Mouse (Mus musculus) heart, adult 18-20 months (tissue): ENCODE measurements at regions not wholly inside any gene's neighbourhood (a gene's known extent, or its start where the extent isn't known, plus 50 kb on each side); places are given as distances from the start of the nearest gene placed in this dataset.

Source experiments
- DNase-seq, 2 experiments: peaks; one replicate each; pipeline ENCODE4 v3.0.0; 2021 to 2022; ENCODE audit warnings: mixed read lengths in 1 of 2

DNA sequence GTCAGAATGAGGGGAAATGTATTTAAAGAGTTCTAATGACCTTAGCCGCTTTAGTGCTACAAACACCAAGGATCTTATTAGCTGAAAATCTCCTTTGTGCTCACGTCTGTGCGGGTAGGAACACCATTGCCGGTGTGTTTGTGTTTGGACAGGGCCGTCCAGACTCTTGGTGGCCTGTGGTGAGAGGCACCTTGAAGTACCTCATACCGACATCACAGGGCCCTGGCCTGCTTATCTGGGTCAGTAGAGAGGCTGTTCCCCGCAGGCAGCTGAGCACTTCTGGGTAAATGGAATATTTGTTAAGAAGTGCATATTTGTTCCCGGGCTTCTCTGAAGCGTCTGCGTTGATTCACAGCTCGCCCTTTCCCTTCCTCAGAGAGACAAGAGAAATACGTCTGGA lies 232.8 kb upstream of the Prox1 start:
- no peak for DNase-seq

- no peak for DNase-seq
Measured at GRCm38 (mm10) chr1:190398308-190398707, 227.8 kb upstream of the Prox1 start.

GRCm38 (mm10) chr1:190397811-190398210 lies 227.3 kb upstream of the Prox1 start:
- DNase-seq: no peak

DNA sequence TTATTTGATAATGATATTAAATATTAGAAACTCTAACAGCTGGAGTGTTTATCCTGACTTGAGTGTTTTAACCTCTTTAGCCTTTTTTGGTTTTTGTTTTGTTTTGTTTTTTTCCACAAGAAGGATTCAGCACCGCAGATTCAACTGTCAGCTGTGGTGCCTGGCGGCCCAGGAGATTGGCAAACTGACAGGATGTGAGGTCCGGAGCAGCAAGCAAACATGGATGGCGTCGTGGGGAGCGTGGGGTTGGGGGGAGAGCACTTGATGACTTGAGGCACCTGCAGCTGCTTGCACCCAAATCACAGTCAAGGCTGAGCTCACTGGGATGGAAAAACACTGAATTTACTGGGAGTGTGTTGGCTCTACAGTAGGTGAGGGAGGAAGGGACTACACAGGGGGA lies 222.5 kb upstream of the Prox1 start:
- no peak for DNase-seq

DNA sequence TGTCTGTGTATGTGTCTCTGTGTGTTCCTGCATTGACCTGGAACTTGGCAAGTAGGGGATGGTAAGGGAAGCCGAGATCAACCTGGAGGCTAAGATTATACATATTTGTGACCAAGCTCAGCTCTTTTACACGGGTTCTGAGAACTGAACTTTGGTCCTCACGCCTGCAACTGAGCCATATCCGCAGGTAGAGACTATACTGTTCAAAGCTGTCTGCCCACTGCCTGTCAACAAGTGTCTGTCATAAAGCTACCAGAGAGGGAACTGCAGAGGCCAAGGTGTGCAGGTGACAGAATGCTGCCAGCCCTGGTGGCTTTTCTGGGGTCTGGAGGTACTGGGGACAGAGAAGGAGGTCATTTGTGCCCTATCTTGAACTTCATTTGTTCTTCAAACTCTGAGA lies 218.3 kb upstream of the Prox1 start:
- no peak for DNase-seq

DNA sequence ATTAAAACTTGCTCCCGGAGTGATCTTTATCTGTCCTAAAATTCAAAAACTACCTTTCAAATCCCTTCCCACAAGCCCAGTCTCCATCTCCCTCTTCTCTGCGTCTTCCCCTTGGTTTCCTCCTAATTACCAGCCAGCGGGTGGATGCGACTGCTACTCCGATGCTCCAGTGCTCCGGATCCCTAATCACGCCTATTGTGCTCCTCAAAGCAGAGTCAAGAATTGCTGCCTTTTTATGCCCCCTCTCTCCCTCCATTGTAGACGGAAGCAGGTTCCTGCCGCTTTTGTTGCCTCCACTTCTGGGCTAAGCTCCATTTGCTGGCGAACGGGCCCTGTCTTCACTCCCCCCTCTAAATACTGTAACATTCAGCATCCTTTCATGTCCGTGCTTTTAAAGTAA lies 214.0 kb upstream of the Prox1 start:
- DNase-seq: no peak

DNA sequence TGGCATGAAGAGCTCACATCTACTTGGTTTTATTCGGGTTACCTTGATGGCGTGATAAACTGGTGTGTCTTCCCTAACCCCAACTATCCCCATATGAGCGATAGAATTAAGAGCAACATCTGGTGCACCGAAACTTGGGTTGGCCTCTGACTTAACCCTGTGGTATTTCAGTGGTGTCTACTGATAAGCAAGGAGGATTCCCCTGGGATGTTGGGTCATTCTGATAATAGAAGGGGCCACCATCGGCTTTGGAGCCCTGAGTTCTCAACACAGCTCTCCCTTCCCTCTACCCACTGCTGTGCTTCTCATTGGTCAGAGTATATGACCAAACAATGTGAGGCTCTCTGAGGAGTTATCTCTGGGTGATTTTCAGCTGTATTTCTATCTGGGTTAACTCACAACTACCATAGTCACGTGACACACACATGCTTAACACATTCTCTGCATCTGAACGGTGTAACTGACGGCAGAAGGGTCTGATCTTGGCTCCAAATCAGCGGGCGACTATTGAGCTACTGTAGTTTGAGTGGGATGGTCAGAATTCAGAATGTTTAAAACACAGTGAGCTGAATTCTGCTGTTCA lies 212.8 kb upstream of the Prox1 start:
- DNase-seq: no peak

- no peak for DNase-seq
Measured at GRCm38 (mm10) chr1:190380151-190380550, 209.6 kb upstream of the Prox1 start.

DNA sequence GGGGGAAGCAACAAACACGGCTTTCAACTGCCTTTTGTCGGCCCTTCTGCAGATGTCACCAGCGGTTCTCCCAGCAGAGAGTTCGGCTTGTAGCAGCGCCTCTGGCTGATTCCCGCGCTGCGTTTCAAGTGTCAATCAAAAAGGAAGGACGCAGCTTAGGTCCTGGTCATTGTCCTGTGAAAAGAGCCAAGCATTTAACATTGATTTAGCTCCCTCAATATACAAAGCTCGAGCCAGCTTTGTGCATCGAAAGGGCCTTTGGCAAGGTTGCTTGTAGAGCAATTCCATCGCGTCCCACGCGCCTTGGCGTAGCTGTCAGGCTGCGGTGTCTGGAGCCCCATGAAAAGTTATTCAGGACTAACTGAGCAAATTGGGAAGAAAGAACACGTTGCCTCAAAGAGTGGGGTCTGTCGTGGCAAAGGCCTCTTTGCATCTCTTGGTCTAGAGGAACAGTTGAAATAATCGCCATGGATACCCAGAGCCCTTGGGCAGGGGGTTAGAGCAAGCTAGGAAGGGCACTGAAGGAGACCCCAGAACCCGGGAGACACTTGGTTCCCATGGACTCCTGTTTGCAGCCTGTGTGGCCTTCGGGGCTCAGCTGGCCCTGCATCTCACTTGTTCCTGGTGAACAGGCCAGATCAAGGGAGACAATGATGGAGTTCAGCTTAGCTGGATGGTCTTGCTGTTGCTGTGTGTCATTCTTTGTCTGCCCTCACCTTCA lies 204.8 kb upstream of the Prox1 start:
- DNase-seq: no peak

DNA sequence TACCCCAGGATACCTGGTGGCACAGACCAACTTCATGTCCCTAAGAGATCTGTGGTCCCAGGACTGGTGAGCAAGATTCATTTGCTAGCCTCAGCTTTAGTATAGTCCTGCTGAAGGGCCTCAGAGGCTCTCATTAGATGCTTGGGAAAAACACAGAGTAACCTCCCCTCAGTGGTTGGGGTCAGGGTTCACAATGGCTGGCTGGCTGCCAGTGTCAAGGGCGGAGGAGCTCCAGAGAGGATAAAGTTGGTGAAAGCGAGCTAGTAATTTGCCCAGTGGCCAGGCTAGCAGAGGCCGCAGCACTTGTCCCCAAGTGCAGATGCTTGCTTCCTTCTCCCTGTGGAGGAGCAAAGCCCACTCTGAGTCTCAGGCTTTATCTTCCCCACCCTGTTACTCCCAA lies 203.8 kb upstream of the Prox1 start:
- peak in 1 of 2 experiments; percentile 19 for DNase-seq

- no peak for DNase-seq
Measured at GRCm38 (mm10) chr1:190366631-190367030, 196.1 kb upstream of the Prox1 start.

DNA sequence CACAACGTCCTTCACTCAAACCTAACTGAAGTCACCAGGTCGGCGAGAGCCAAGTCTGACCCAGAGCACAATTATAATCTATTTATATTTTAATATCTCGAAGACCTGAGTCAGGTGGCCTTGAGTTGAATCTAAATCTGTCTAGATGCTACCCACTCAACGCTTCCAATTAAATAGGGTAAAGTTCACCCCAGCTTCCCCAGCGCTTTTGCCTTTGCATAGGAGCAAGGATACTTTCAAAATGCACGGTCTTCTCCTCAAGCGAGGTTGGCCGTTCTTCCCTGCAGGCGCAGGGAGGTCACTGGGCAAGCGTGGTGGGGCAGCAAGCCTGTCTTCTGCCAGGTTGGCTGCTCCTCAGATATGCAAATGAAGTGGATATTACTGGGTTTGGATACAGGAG lies 194.6 kb upstream of the Prox1 start:
- peak; percentile 49 to 75 for DNase-seq

DNA sequence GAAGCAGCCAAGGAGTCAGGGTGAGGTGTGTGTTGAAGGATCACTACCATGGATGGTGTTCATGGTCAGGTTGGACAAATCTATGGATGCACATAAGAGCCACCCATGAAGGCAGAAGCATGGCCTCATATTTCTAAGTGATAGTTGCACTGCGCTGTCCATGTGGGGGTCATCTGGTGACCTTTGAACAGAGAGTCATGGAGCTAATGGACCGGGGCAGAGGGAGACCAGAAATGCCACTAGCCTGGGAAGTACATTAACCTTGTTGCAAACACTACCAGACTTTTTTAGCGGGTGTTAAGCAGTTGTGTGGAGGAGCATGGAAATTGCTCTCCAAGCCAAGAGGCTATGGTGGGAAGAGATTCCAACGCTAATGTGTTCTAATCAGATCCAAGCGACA lies 190.1 kb upstream of the Prox1 start:
- no peak for DNase-seq

GRCm38 (mm10) chr1:190357779-190358178 lies 187.3 kb upstream of the Prox1 start:
- no peak for DNase-seq

DNA sequence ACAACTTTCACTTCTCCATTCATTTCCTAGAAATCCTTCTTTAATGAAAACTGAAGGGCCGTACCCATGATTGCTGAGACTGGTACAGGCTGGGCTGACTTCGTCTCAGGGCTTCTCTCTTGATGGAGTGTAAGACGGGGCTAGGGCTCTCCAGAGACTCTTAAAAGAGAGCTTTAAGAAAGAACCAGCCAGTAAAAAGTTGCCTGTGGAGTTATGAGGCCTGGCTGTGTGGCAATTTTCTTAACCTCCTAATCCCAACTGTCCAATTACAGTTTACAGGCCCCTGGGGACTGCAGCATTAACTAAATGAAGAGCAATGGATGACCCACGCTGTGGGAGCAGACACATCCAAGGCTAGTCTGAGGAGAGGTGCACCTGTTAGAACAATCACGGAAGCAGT lies 177.1 kb upstream of the Prox1 start:
- no peak for DNase-seq

DNA sequence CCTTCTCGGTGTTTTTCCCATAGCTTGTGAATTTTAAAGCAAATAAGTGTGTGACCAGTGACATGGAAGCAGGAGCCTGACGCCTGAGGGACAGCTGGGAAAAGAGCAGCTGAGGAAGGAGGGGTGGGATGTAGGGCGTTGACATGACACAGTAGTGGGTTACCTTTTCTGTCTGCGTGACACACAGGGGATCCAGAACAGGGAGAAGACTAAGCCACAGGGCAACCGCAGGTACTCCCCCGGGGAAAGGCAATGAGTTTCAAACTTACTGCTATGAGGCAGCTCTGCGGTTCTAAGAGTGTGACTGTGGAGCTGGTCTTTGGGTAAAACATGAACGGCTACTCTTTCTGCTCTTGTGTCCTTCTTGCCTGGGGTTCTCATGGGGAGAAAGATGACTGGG lies 170.2 kb upstream of the Prox1 start:
- DNase-seq: no peak

DNA sequence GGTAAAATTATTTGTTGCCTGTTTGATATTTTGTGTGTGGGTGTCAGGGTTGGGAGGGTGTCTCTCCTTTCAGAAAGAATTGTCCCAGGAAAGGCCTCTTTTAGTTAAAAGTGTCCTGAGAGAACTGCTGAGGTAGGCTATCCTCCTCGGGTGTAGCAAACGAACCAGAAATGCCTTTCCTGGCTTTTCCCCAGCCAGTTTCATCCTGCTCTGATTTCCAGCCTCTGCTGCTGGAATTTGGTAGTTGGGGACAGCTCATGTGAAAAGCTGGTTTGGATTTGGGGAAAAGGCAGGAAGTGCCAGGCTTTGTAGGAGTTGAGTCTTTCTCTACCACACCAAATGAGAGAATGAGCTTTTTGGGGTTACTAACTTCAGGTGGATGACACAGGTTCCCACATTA lies 164.0 kb upstream of the Prox1 start:
- DNase-seq: no peak

- no peak for DNase-seq
Measured at GRCm38 (mm10) chr1:190334053-190334452, 163.5 kb upstream of the Prox1 start.

- DNase-seq: no peak
Measured at GRCm38 (mm10) chr1:190332001-190332400, 161.5 kb upstream of the Prox1 start.

GRCm38 (mm10) chr1:190324562-190324961 lies 154.0 kb upstream of the Prox1 start:
- DNase-seq: no peak

- DNase-seq: no peak
Measured at GRCm38 (mm10) chr1:190323671-190324070, 153.2 kb upstream of the Prox1 start.

DNA sequence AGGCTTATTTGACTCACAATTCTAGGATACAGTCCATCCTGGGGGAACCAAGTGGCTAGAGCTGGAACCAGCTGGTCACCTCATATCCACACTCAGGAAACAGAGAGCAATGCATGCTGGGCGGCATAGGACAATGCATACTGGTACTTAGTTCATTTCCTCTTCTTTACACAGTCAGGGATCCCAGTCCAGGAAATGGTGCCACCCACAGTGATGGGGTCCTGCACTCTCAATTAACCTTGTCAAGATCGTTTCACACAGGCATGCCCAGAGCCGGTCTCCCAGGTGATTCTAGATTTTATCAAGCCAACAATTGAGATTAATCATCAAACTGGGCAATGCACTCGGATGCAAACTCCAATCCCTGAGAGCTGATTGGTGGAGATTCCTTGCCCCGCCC lies 145.7 kb upstream of the Prox1 start:
- no peak for DNase-seq

DNA sequence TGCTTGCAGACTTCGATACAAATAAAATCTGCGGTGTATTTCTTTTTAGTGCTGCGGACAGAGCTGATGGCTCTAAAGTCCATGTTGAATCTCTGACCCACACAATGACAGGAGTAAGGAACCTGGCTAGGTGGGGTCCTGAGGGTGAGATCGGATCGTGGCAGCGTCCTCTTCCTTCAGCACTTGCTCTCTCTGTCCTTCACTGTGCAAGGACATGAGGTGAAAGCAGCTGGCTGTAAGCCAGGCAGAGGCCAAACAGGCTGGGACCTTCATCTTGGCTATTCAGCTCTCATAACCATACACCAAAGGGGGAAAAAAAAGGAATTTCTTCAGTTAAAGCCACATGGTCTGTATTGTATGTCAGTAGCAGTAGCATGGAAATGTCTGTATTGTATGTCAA lies 139.3 kb upstream of the Prox1 start:
- DNase-seq: no peak

- DNase-seq: peak in 1 of 2 experiments; percentile 8
Measured at GRCm38 (mm10) chr1:190307751-190308150, 137.2 kb upstream of the Prox1 start.
